Mouse (Mus musculus) heart, embryonic 14.5 days (tissue): ENCODE measurements around the gene Olfm3. TPM values are rescaled to one million over a fixed set of nuclear protein-coding genes. Genes with fewer than 3 reads are reported as not detected.

Source experiments
- ATAC-seq: fragments of 200-750 bp; cut with Nextera tagmentation; 2 replicates; pipeline ENCODE4 v1.8.0; 2017; ENCODE audit warnings: low read depth, moderate TSS enrichment; ENCODE audit not compliant: insufficient number of reproducible peaks, insufficient read depth, low FRiP score
- H3K27ac ChIP-seq, 2 experiments: fragments of 200-500 bp in 1 of 2; fragments of 300-500 bp in 1 of 2; sonication (generic) in 1 of 2; replicated peaks in 1 of 2; 2 replicates each; pipeline ENCODE4 v1.5.1; 2012 to 2014; ENCODE audit warnings: low read depth in 2 of 2, low read length in 2 of 2, control low read depth in 1 of 2, mild to moderate bottlenecking in 1 of 2, mixed read lengths in 1 of 2; ENCODE audit not compliant: control insufficient read depth in 1 of 2, insufficient read depth in 1 of 2
- H3K27me3 ChIP-seq: fragments of 300-500 bp; sonication (generic); 2 replicates; pipeline ENCODE4 v1.6.1; 2014; ENCODE audit warnings: mild to moderate bottlenecking, low read length, control low read depth; ENCODE audit not compliant: control insufficient read depth, insufficient read depth
- H3K36me3 ChIP-seq: fragments of 300-500 bp; sonication (generic); 2 replicates; pipeline ENCODE4 v1.6.1; 2014; ENCODE audit warnings: mild to moderate bottlenecking, control low read depth, low read length, mixed read lengths; ENCODE audit not compliant: control insufficient read depth, insufficient read depth
- H3K4me1 ChIP-seq, 2 experiments: fragments of 200-500 bp in 1 of 2; fragments of 300-500 bp in 1 of 2; sonication (generic) in 1 of 2; 2 replicates each; pipeline ENCODE4 v1.6.1; 2012 to 2014; ENCODE audit warnings: low read length in 2 of 2, control low read depth in 1 of 2, mixed read lengths in 1 of 2; ENCODE audit not compliant: control insufficient read depth in 2 of 2, insufficient read depth in 2 of 2
- H3K4me2 ChIP-seq: fragments of 300-500 bp; sonication (generic); 2 replicates; pipeline ENCODE4 v1.6.1; 2014; ENCODE audit warnings: mild to moderate bottlenecking, low read length
- H3K4me3 ChIP-seq, 2 experiments: fragments of 200-500 bp in 1 of 2; fragments of 300-500 bp in 1 of 2; sonication (generic) in 1 of 2; 2 replicates each; pipeline ENCODE4 v1.5.1; 2012 to 2014; ENCODE audit warnings: low read length in 2 of 2, mild to moderate bottlenecking in 2 of 2, control low read depth in 1 of 2, low read depth in 1 of 2, moderate library complexity in 1 of 2; ENCODE audit not compliant: control insufficient read depth in 1 of 2, insufficient read depth in 1 of 2
- H3K9ac ChIP-seq: fragments of 300-500 bp; sonication (generic); 2 replicates; pipeline ENCODE4 v1.6.1; 2014; ENCODE audit warnings: mild to moderate bottlenecking, low read length
- H3K9me3 ChIP-seq: fragments of 300-500 bp; sonication (generic); 2 replicates; pipeline ENCODE4 v1.6.1; 2016; ENCODE audit warnings: low read length, control low read depth; ENCODE audit not compliant: control insufficient read depth
- WGBS: fragments of 180-500 bp; shearing (Covaris S2); extraction: QIAGEN DNeasy Blood & Tissue Kit; methylation state at CpG from one replicate; pipeline ENCODE4 v1.1.7; 2014; 5-methylcytosine and 5-hydroxymethylcytosine counted together
- polyA plus RNA-seq: library from polyadenylated mRNA; unstranded; fragments of >200 nt; fragmentation: Nextera tagmentation; extraction: Ambion mirVana; gene quantifications from 2 replicates; pipeline ENCODE4 v1.2.1, GENCODE M21; 2014

Olfm3 gene
- polyA plus RNA-seq, 1 experiment from 2014 or later, result not detected

DNA sequence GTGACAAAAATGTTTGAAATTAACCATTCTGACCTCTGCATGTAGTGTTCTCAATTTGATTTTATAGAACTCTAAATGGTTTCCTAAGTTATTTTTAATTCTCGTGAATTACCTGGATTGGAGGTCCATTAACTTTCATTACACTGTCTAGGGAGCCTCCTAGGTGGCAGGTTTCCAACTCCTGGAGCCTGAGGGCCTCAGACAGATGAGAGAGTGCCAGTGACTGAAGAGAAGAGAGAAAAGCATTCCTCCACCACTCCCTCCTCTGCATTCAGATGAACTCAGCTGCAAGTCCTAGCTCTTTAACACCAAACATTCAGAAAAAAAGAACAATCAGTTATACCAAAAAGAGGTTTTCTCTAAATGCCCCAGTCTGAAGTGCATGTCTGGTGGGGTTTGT, 68.6 kb downstream of the Olfm3 start:
- no peak overlapping the region for H3K4me2 ChIP-seq
- no peaks in the 10 kb centered on the region for H3K4me1 ChIP-seq
- H3K4me3 ChIP-seq, result no peak overlapping the region
- H3K9ac ChIP-seq, result no peak overlapping the region
- no peak overlapping the region for H3K27ac ChIP-seq
- no peaks in the 10 kb centered on the region for H3K9me3 ChIP-seq
- no peaks in the 10 kb centered on the region for H3K27me3 ChIP-seq
- WGBS, result 68% methylated on average over 1 of the region's 1 CpGs
- H3K36me3 ChIP-seq, result no peaks in the 10 kb centered on the region
- ATAC-seq, result no peak

DNA sequence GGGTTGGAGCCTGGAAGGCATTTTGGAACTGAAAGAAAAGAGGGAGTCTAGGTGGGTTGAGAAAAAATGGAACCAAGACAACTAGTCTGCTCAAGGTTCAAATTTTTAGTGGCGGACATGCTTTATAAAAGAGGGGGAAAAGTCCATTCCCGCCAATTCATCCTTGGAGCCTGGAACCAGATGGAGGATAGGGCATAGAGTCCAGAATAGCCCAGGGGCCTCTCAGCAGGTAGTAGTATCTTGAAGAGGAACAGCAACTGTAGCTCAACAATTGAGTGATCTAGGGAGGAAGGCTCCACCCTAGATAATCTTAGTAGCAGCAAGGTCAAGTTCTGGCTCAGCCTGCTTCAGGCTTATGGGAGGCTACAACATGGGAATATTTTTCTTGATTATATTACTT, 87.0 kb downstream of the Olfm3 start:
- no peaks in the 10 kb centered on the region for H3K27me3 ChIP-seq
- no peaks in the 10 kb centered on the region for H3K9me3 ChIP-seq
- H3K27ac ChIP-seq, result no peak overlapping the region
- no peak overlapping the region for H3K4me3 ChIP-seq
- WGBS, result 87% methylated on average over 2 of the region's 2 CpGs
- H3K9ac ChIP-seq, result no peak overlapping the region
- ATAC-seq, result no peak
- H3K4me2 ChIP-seq, result no peak overlapping the region
- H3K4me1 ChIP-seq, result no peaks in the 10 kb centered on the region
- no peaks in the 10 kb centered on the region for H3K36me3 ChIP-seq

DNA sequence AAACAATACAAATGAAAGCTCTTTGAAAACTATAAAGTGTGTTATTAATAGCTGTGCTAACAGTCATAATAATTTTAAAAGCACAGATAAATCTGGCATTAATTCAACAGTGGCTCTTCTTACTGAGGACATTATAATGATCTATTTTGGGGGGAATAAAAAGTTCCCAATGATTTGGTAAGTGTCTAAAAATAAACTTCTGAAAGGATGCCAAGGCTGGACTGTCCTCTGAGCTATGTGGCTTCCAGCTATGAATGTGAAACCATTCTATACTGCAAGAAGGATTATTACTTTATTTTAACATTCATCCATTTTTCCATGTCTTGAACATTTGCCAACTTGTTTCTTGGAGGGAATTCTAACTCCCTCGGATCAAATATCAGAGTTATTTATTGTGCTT, 92.1 kb downstream of the Olfm3 start:
- ATAC-seq, result no peak
- WGBS, result 40% methylated on average over 1 of the region's 1 CpGs

DNA sequence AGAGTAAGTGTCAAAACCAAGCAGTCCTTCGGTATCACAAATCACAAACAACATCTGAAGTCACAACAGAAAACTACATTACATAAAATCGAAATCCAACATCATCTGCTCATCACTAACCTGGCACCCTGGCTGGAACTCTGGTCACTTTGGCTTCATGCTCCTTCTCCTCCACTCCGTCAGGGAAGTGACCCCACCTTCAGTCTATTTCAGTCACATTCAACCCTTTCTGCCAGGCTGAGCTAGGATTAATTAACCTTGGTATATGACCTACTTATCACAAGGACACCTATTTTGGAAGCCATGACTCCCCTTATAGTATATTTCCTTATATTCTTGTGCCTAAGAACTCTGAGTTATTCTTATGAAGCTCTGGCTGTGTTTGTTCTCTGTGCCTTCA, 123.7 kb downstream of the Olfm3 start:
- Histone ChIP-seq H3K4me3 (no peak overlapping the region), H3K4me1 (no peaks in the 10 kb centered on the region), H3K4me2 (no peak overlapping the region), H3K27me3 (no peaks in the 10 kb centered on the region), H3K9me3 (no peaks in the 10 kb centered on the region), H3K36me3 (no peaks in the 10 kb centered on the region), H3K9ac (no peak overlapping the region), H3K27ac (no peak overlapping the region)
- no peak for ATAC-seq
- 71% methylated on average over 3 of the region's 3 CpGs for WGBS

More for the DNA sequence above, 92.1 kb downstream of the Olfm3 start:
- H3K9ac ChIP-seq, result no peak overlapping the region
- no peak overlapping the region for H3K4me2 ChIP-seq
- no peak overlapping the region for H3K27ac ChIP-seq
- no peaks in the 10 kb centered on the region for H3K27me3 ChIP-seq
- H3K4me1 ChIP-seq, result no peaks in the 10 kb centered on the region
- no peak overlapping the region for H3K4me3 ChIP-seq
- H3K9me3 ChIP-seq, result no peaks in the 10 kb centered on the region
- no peaks in the 10 kb centered on the region for H3K36me3 ChIP-seq

DNA sequence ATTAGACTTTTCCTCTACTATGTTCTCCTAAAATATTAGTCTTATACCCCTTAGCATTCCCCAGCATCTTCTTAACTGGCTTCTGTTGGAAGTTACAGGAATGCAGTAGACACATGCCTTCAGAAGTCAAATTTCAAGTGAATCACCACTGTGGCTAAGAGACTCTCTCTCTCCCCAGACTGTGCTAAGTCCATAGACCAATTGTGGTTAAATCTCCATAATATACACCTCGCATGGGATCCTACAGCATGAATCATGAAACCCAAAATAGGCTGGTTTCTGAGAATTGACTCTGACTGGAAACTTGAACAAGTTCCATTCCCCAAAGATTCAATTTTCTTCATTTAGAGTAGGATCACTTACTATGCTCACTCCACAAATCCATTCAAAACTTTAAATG, 124.2 kb downstream of the Olfm3 start:
- no peak for ATAC-seq
- H3K4me2 ChIP-seq, result no peak overlapping the region
- H3K27me3 ChIP-seq, result no peaks in the 10 kb centered on the region
- no peaks in the 10 kb centered on the region for H3K36me3 ChIP-seq
- H3K4me1 ChIP-seq, result no peaks in the 10 kb centered on the region
- no peak overlapping the region for H3K27ac ChIP-seq
- 71% methylated on average over 1 of the region's 1 CpGs for WGBS
- no peaks in the 10 kb centered on the region for H3K9me3 ChIP-seq
- no peak overlapping the region for H3K4me3 ChIP-seq
- H3K9ac ChIP-seq, result no peak overlapping the region

DNA sequence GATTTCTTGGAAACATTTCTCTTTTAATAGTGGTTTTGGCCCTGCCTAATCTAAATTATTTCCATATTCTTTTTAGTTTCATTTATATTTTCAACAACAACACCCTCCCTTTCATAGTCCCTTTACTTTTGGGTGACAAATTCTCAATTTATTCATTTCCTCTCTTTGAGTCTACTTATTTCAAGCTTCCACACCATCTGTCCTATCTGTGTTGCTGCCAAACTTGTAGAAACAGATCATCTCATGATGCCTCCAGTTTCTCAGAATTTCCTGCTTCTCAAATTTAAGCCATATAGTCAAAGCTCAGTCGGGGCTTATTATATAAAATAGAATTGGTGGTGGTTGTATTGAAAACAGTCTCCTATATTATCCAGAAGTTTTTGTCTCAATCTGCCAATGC, 124.7 kb downstream of the Olfm3 start:
- Histone ChIP-seq H3K36me3 (no peaks in the 10 kb centered on the region), H3K9me3 (no peaks in the 10 kb centered on the region), H3K4me1 (no peaks in the 10 kb centered on the region), H3K4me2 (no peak overlapping the region), H3K4me3 (no peak overlapping the region), H3K27ac (no peak overlapping the region), H3K27me3 (no peaks in the 10 kb centered on the region), H3K9ac (no peak overlapping the region)
- ATAC-seq, result no peak
- 75% methylated on average over 1 of the region's 1 CpGs for WGBS

DNA sequence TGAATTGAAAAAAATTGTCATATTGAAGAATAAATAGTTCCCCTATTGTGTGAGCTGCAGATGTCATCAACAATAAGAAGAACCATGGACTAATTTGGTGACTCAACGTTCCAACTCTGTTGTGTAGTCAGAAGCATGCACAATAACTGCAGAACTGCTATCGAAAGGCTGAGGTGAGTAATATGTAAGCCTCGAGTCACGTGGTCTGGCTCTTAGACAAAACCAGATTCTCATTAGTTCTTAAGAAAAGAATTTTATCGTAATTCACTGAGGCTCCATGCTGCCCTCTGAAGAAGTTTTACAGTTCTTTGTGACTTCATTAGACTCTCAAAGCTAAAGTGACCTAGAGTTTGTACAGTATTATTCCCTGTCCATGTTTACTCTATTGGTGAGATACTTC, 145.2 kb downstream of the Olfm3 start:
- Histone ChIP-seq H3K9me3 (no peaks in the 10 kb centered on the region), H3K9ac (no peak overlapping the region), H3K36me3 (no peaks in the 10 kb centered on the region), H3K4me1 (no peaks in the 10 kb centered on the region), H3K27ac (no peak overlapping the region), H3K27me3 (no peaks in the 10 kb centered on the region), H3K4me2 (no peak overlapping the region), H3K4me3 (no peak overlapping the region)
- WGBS, result 76% methylated on average over 5 of the region's 5 CpGs
- ATAC-seq, result no peak

DNA sequence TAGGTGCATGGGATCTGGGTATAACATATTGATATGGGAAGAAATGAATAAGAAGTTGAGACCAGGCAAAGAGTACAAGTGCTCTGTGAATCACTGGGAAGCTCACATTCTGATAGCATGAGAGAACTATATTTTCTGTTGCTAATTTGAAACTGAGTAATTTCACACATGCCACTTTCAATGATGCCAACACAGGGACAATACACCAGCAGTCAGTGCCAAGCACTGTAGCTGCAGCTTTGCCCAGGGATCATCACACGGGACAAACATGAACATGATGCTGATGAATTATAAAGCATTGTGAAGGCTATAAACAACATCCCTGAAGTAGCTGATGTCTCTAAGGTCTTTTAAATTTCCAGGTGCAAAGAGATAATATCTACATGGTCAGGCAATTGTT, 161.0 kb downstream of the Olfm3 start:
- Histone ChIP-seq H3K4me3 (no peak overlapping the region), H3K4me2 (no peak overlapping the region), H3K27ac (no peak overlapping the region), H3K9ac (no peak overlapping the region), H3K36me3 (no peaks in the 10 kb centered on the region), H3K9me3 (no peaks in the 10 kb centered on the region), H3K27me3 (no peaks in the 10 kb centered on the region), H3K4me1 (no peaks in the 10 kb centered on the region)
- no peak for ATAC-seq
- 82% methylated on average over 1 of the region's 1 CpGs for WGBS
